Mouse (Mus musculus) ES-E14 (cell line): ENCODE measurements at regions not wholly inside any gene's neighbourhood (a gene's known extent, or its start where the extent isn't known, plus 50 kb on each side); places are given as distances from the start of the nearest gene placed in this dataset.
"Not testable (repeated sequence)": the region's sequence is repeated elsewhere in the genome, so short reads cannot be mapped to it uniquely, and the experiment has no call there.

Experiments used
- CHD2 ChIP-seq: IDR thresholded peaks from 2 replicates; pipeline ENCODE4 v1.6.1; 2014; ENCODE audit warnings: mild to moderate bottlenecking, low read depth, low read length, inconsistent platforms
- HCFC1 ChIP-seq: IDR thresholded peaks from 2 replicates; pipeline ENCODE4 v1.6.1; 2012; ENCODE audit warnings: low read length, inconsistent platforms, borderline replicate concordance; ENCODE audit not compliant: insufficient read depth
- MAFK ChIP-seq: IDR thresholded peaks from 2 replicates; pipeline ENCODE4 v1.6.1; 2014; ENCODE audit warnings: mild to moderate bottlenecking, low read depth, low read length, inconsistent platforms; ENCODE audit not compliant: insufficient read depth
- ZC3H11A ChIP-seq: IDR thresholded peaks from 2 replicates; pipeline ENCODE4 v1.6.1; 2012; ENCODE audit warnings: low read depth, mild to moderate bottlenecking, inconsistent platforms, low read length, borderline replicate concordance
- ZNF384 ChIP-seq: IDR thresholded peaks from 2 replicates; pipeline ENCODE4 v1.6.1; 2012; ENCODE audit warnings: low read depth, low read length, inconsistent platforms

GRCm38 (mm10) chr12:32122007-32122406, 60.9 kb upstream of the Prkar2b start:
- not testable (repeated sequence) for TF ChIP-seq ZNF384, CHD2, MAFK, ZC3H11A, HCFC1
